ENCODE assay signal across 8 mouse cellular contexts in genomic region chr7:78826682-78827385, GRCm38 (mm10). TPM values are rescaled to one million over a fixed set of nuclear protein-coding genes. Genes with fewer than 3 reads are reported as not detected.
DNase-seq lines count a peak whose midpoint lies in the region; ATAC-seq lines count a peak whose summit lies in the region.

No protein-coding gene starts in this region.

- no peak for ATAC-seq in heart, embryonic 13.5 days (ENCODE audit: extremely low read depth, insufficient number of reproducible peaks, low FRiP score, low TSS enrichment)
- ATAC-seq in heart, embryonic 12.5 days (ENCODE audit: insufficient number of reproducible peaks, low FRiP score) = no peak
- peak; percentile 20; the same call in 1 of the 2 replicates for ATAC-seq in forebrain, embryonic 16.5 days
- ATAC-seq in midbrain, embryonic 13.5 days = peak; percentile 93

- 59% methylated on average over 9 of the region's 9 CpGs for WGBS in heart, embryonic 13.5 days
- 56% methylated on average over 9 of the region's 9 CpGs for WGBS in heart, embryonic 12.5 days
- 60% methylated on average over 9 of the region's 9 CpGs for WGBS in forebrain, embryonic 16.5 days
- WGBS in midbrain, embryonic 13.5 days = 49% methylated on average over 9 of the region's 9 CpGs

- H3K4me1 ChIP-seq in heart, embryonic 13.5 days = peaks cover 7% of the 10 kb centered on the region
- H3K4me1 ChIP-seq in heart, embryonic 12.5 days (replicated peaks) = no peaks in the 10 kb centered on the region; the same call in 1 of the 2 replicates
- peaks cover 4% of the 10 kb centered on the region; the same call in 1 of the 2 replicates for H3K4me1 ChIP-seq in forebrain, embryonic 16.5 days (replicated peaks; ENCODE audit: control insufficient read depth, insufficient read depth, low read length)
- H3K4me1 ChIP-seq in midbrain, embryonic 13.5 days (replicated peaks) = peaks cover 23% of the 10 kb centered on the region

- H3K9ac ChIP-seq in heart, embryonic 13.5 days = no peak overlapping the region
- H3K9ac ChIP-seq in heart, embryonic 12.5 days = no peak overlapping the region
- no peak overlapping the region for H3K9ac ChIP-seq in forebrain, embryonic 16.5 days (replicated peaks; ENCODE audit: low read depth, low read length)
- H3K9ac ChIP-seq in midbrain, embryonic 13.5 days (replicated peaks) = no peak overlapping the region

- no peak overlapping the region for H3K4me3 ChIP-seq in heart, embryonic 13.5 days
- H3K4me3 ChIP-seq in heart, embryonic 12.5 days = no peak overlapping the region
- no peak overlapping the region for H3K4me3 ChIP-seq in forebrain, embryonic 16.5 days (replicated peaks; ENCODE audit: low read length)
- no peak overlapping the region for H3K4me3 ChIP-seq in midbrain, embryonic 13.5 days (replicated peaks)

- peak overlapping the region; percentile 8; the same call in 1 of the 2 replicates for H3K27ac ChIP-seq in heart, embryonic 13.5 days (replicated peaks)
- no peak overlapping the region for H3K27ac ChIP-seq in heart, embryonic 12.5 days (ENCODE audit: poor library complexity, severe bottlenecking)
- H3K27ac ChIP-seq in forebrain, embryonic 16.5 days (ENCODE audit: low read length) = no peak overlapping the region
- peak overlapping the region; percentile 69 for H3K27ac ChIP-seq in midbrain, embryonic 13.5 days

- H3K36me3 ChIP-seq in heart, embryonic 13.5 days = peaks cover 75% of the 10 kb centered on the region
- peaks cover 36% of the 10 kb centered on the region for H3K36me3 ChIP-seq in heart, embryonic 12.5 days
- peaks cover 8% of the 10 kb centered on the region; the same call in 1 of the 2 replicates for H3K36me3 ChIP-seq in forebrain, embryonic 16.5 days (ENCODE audit: control insufficient read depth, insufficient read depth)
- peaks cover 56% of the 10 kb centered on the region for H3K36me3 ChIP-seq in midbrain, embryonic 13.5 days

- H3K4me2 ChIP-seq in heart, embryonic 13.5 days = no peak overlapping the region
- no peak overlapping the region for H3K4me2 ChIP-seq in heart, embryonic 12.5 days
- no peak overlapping the region for H3K4me2 ChIP-seq in forebrain, embryonic 16.5 days (ENCODE audit: low read length)
- H3K4me2 ChIP-seq in midbrain, embryonic 13.5 days (replicated peaks) = no peak overlapping the region

- H3K27me3 ChIP-seq in heart, embryonic 13.5 days (replicated peaks) = no peaks in the 10 kb centered on the region
- H3K27me3 ChIP-seq in heart, embryonic 12.5 days (replicated peaks) = no peaks in the 10 kb centered on the region
- no peaks in the 10 kb centered on the region for H3K27me3 ChIP-seq in forebrain, embryonic 16.5 days (replicated peaks; ENCODE audit: control insufficient read depth, insufficient read depth, low read length)
- no peaks in the 10 kb centered on the region for H3K27me3 ChIP-seq in midbrain, embryonic 13.5 days

- no peaks in the 10 kb centered on the region for H3K9me3 ChIP-seq in heart, embryonic 13.5 days
- H3K9me3 ChIP-seq in heart, embryonic 12.5 days (replicated peaks) = no peaks in the 10 kb centered on the region
- no peaks in the 10 kb centered on the region for H3K9me3 ChIP-seq in forebrain, embryonic 16.5 days (ENCODE audit: control insufficient read depth, low read length)
- no peaks in the 10 kb centered on the region for H3K9me3 ChIP-seq in midbrain, embryonic 13.5 days

- DNase-seq in MN1 (ENCODE audit: low spot score) = peak; percentile 62
- DNase-seq in cerebellum, postnatal 36 days = no peak
- no peak for DNase-seq in left cerebral cortex, adult 11 months (ENCODE audit: low spot score)
- no peak for DNase-seq in layer of hippocampus, adult 11-12 months (ENCODE audit: low spot score)

RNA-seq across cellular contexts. Expression of gene Det1, which starts 20.2 kb away (rescaled TPM):
- polyA plus RNA-seq in heart, embryonic 13.5 days (2015; fragmentation: Nextera tagmentation; extraction: Ambion mirVana) = 10.4 and 11.4 TPM in 2 replicates
- 11.6 and 12.4 TPM in 2 replicates for polyA plus RNA-seq in heart, embryonic 12.5 days (2016; fragmentation: Nextera tagmentation; extraction: Ambion mirVana)
- polyA plus RNA-seq in forebrain, embryonic 16.5 days (2015; fragmentation: Nextera tagmentation; extraction: Ambion mirVana) = 16.3 and 17.5 TPM in 2 replicates
- polyA plus RNA-seq in midbrain, embryonic 13.5 days (2015; fragmentation: Nextera tagmentation; extraction: Ambion mirVana) = 17.7 and 18.1 TPM in 2 replicates

RNA-seq across cellular contexts. Expression of gene Mrpl46, which starts 43.5 kb away (rescaled TPM):
- polyA plus RNA-seq in heart, embryonic 13.5 days (2015; fragmentation: Nextera tagmentation; extraction: Ambion mirVana) = 53.7 and 59.8 TPM in 2 replicates
- polyA plus RNA-seq in heart, embryonic 12.5 days (2016; fragmentation: Nextera tagmentation; extraction: Ambion mirVana) = 62.2 and 62.6 TPM in 2 replicates
- 51.9 and 52.9 TPM in 2 replicates for polyA plus RNA-seq in forebrain, embryonic 16.5 days (2015; fragmentation: Nextera tagmentation; extraction: Ambion mirVana)
- 58.6 and 64.2 TPM in 2 replicates for polyA plus RNA-seq in midbrain, embryonic 13.5 days (2015; fragmentation: Nextera tagmentation; extraction: Ambion mirVana)

RNA-seq across cellular contexts. Expression of gene Mrps11, which starts 43.9 kb away (rescaled TPM):
- polyA plus RNA-seq in heart, embryonic 13.5 days (2015; fragmentation: Nextera tagmentation; extraction: Ambion mirVana) = 54.2 and 65.7 TPM in 2 replicates
- polyA plus RNA-seq in heart, embryonic 12.5 days (2016; fragmentation: Nextera tagmentation; extraction: Ambion mirVana) = 49.2 and 53.3 TPM in 2 replicates
- polyA plus RNA-seq in forebrain, embryonic 16.5 days (2015; fragmentation: Nextera tagmentation; extraction: Ambion mirVana) = 72.7 and 73.7 TPM in 2 replicates
- polyA plus RNA-seq in midbrain, embryonic 13.5 days (2015; fragmentation: Nextera tagmentation; extraction: Ambion mirVana) = 73.1 and 79.1 TPM in 2 replicates

Comparison
In these comparisons a context has a peak if more than half of its experiments do, and no peak if none do; other contexts are left out.
1. H3K27ac ChIP-seq: peak in heart, embryonic 13.5 days (single experiment) and midbrain, embryonic 13.5 days (single experiment); none in heart, embryonic 12.5 days (single experiment) and forebrain, embryonic 16.5 days (single experiment).
2. ATAC-seq: peak in forebrain, embryonic 16.5 days (single experiment) and midbrain, embryonic 13.5 days (single experiment); none in heart, embryonic 13.5 days (single experiment) and heart, embryonic 12.5 days (single experiment).